Mouse (Mus musculus): ENCODE results near the gene Tesmin.

DNA sequence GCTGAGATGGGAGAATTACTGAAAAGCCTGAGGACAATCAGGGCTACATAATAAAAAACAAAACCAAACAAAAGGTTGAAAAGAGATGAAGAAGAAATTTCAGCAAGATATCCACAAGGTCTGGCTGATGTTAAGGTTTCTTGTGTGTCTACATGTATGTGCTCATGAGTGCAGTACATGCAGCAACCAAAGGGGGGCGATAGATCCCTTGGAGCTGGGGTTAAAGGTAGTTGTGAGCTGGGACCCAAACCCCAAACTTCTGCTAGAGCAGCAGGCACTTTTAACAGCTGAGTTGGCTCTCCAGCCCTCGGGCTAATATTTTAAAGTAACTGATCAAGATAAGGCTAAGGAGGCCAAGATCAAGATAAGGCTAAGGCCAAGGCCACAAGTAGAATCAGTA, 14.6 kb upstream of the Tesmin start:
- TF ChIP-seq CTCF (IDR thresholded peaks at IDR 0.05; ENCODE audit: low read depth, low read length): peak; percentile 34
- no peak for TF ChIP-seq POLR2A (IDR thresholded peaks at IDR 0.05; ENCODE audit: insufficient read depth, low read length)
